Mouse (Mus musculus) CH12.LX (cell line): ENCODE measurements at regions not wholly inside any gene's neighbourhood (a gene's known extent, or its start where the extent isn't known, plus 50 kb on each side); places are given as distances from the start of the nearest gene placed in this dataset.

Experiments used
- CTCF ChIP-seq, 2 experiments: IDR thresholded peaks in 1 of 2; conservative IDR thresholded peaks in 1 of 2; 2 replicates each; pipeline ENCODE4 v1.5.1; 2011 to 2012; ENCODE audit warnings: low read depth in 2 of 2, low read length in 2 of 2, improper control_type of control experiment in 1 of 2, inconsistent platforms in 1 of 2, mild to moderate bottlenecking in 1 of 2, moderate library complexity in 1 of 2
- ETS1 ChIP-seq: conservative IDR thresholded peaks from 2 replicates; pipeline ENCODE4 v1.6.1; 2012; ENCODE audit warnings: low read depth, mild to moderate bottlenecking, inconsistent platforms, low read length, improper control_type of control experiment, moderate library complexity
- MAX ChIP-seq: IDR thresholded peaks from 2 replicates; pipeline ENCODE4 v1.6.1; 2011; ENCODE audit warnings: low read length, improper control_type of control experiment
- MAZ ChIP-seq: IDR thresholded peaks from 2 replicates; pipeline ENCODE4 v1.6.1; 2012; ENCODE audit warnings: low read depth, mild to moderate bottlenecking, inconsistent platforms, low read length, improper control_type of control experiment, moderate library complexity
- MEF2A ChIP-seq: IDR thresholded peaks from 2 replicates; pipeline ENCODE4 v1.6.1; 2014; ENCODE audit warnings: low read depth, mild to moderate bottlenecking, inconsistent platforms, low read length, improper control_type of control experiment, borderline replicate concordance
- MYC ChIP-seq: IDR thresholded peaks from 2 replicates; pipeline ENCODE4 v1.6.1; 2011; ENCODE audit warnings: low read depth, mild to moderate bottlenecking, improper control_type of control experiment, low read length
- POLR2AphosphoS2 ChIP-seq: IDR thresholded peaks from 2 replicates; pipeline ENCODE4 v1.6.1; 2011; ENCODE audit warnings: low read depth, low read length, improper control_type of control experiment
- RAD21 ChIP-seq: IDR thresholded peaks from 2 replicates; pipeline ENCODE4 v1.6.1; 2011; ENCODE audit warnings: low read depth, mild to moderate bottlenecking, low read length, improper control_type of control experiment, moderate library complexity
- USF2 ChIP-seq: conservative IDR thresholded peaks from 2 replicates; pipeline ENCODE4 v1.6.1; 2011; ENCODE audit warnings: low read depth, low read length, improper control_type of control experiment
- ZKSCAN1 ChIP-seq: IDR thresholded peaks from 2 replicates; pipeline ENCODE4 v1.6.1; 2012; ENCODE audit warnings: low read depth, inconsistent platforms, low read length, improper control_type of control experiment, borderline replicate concordance

- TF ChIP-seq CTCF (conservative IDR thresholded peaks at IDR 0.05 in 1 of 2, IDR thresholded peaks at IDR 0.05 in 1 of 2; ENCODE audit: low read depth in 2 of 2, low read length in 2 of 2), result no peak
- TF ChIP-seq MEF2A, result no peak
- no peak for TF ChIP-seq RAD21
- TF ChIP-seq MYC, result no peak
- TF ChIP-seq ETS1, result no peak
- no peak for TF ChIP-seq POLR2AphosphoS2
- no peak for TF ChIP-seq MAX
- TF ChIP-seq USF2, result no peak
- TF ChIP-seq ZKSCAN1, result no peak
- TF ChIP-seq MAZ, result no peak
These were observed 435.1 kb downstream of the Vrk1 start for GRCm38 (mm10) chr12:106445151-106445550.
